Mouse (Mus musculus) cerebellum, adult 2 months (tissue): ENCODE data around the gene Tex36.

Experiments used
- CTCF ChIP-seq: fragments of 200-500 bp; IDR thresholded peaks from 2 replicates; pipeline ENCODE4 v1.5.1; 2011; ENCODE audit warnings: low read depth, mild to moderate bottlenecking, control low read depth, low read length, moderate library complexity, borderline replicate concordance; ENCODE audit not compliant: insufficient read depth
- POLR2A ChIP-seq: fragments of 200-500 bp; IDR thresholded peaks from 2 replicates; pipeline ENCODE4 v1.6.1; 2011; ENCODE audit warnings: low read length, control low read depth, borderline replicate concordance; ENCODE audit not compliant: insufficient read depth

DNA sequence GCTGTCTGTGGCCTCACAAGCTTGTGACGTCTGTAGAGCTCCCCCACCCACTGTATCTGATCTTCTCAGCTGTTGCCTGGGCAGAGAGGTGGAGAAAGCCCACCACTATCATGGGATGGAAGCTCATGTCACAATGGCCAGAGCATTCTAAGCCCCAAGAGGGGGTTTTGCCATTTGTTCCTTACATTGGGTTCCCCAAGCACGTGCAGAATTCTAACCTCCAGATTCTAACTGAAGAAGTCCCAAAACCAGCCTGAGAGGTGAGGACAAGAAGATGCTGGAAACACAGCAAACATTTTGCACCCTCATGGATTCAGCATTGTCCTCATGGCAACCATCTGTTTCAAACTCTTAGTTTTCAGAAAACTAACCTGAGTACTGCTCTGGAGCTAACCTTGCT is at the start of gene Tex36:
- TF ChIP-seq POLR2A, result no peak
- no peak for TF ChIP-seq CTCF
